Mouse (Mus musculus) monocyte, adult 59 days (primary cell): Measurements from ENCODE around the gene Neurl1b. TPM values are rescaled to one million over a fixed set of nuclear protein-coding genes. Genes with fewer than 3 reads are reported as not detected.

Source experiments
- total RNA-seq, 2 experiments: library from RNA; stranded (reverse); gene quantifications; one replicate each; pipeline ENCODE4 v1.2.4; 2023

Gene Neurl1b
- 10 to 100 TPM; 15.5 to 16.8 TPM for total RNA-seq

GRCm38 (mm10) chr17:26414523-26415354 lies at the start of gene Neurl1b:
Gene Neurl1b, plus strand, starts transcription at chr17:26414829.

Other genes with a start within 250 kb of the Neurl1b start
- not detected for gene Pdia2, start 215.7 kb upstream of the Neurl1b start, total RNA-seq
- 1 to 10 TPM in 1 of 2 experiments, under 1 TPM in 1; 0.31 to 1.6 TPM for gene Rgs11, start 211.9 kb upstream of the Neurl1b start, total RNA-seq
- not detected for gene Arhgdig, start 207.0 kb upstream of the Neurl1b start, total RNA-seq
- gene Fam234a, start 170.6 kb upstream of the Neurl1b start, total RNA-seq, result 100 to 1,000 TPM; 161 to 194 TPM
- 10 to 100 TPM; 50.4 to 53.7 TPM for gene Luc7l, start 161.9 kb upstream of the Neurl1b start, total RNA-seq
- gene Ergic1, start 146.7 kb downstream of the Neurl1b start, total RNA-seq, result 10 to 100 TPM; 34.4 to 37.5 TPM
- gene Dusp1, start 147.3 kb downstream of the Neurl1b start, total RNA-seq, result 1,000 to 10,000 TPM; 4,199 to 4,773 TPM
- 100 to 1,000 TPM; 178 to 185 TPM for gene Atp6v0e, start 248.4 kb downstream of the Neurl1b start, total RNA-seq